Mouse (Mus musculus) liver, adult 2 months (tissue): Measurements from ENCODE around the gene Bik. TPM values are rescaled to one million over a fixed set of nuclear protein-coding genes. Genes with fewer than 3 reads are reported as not detected.

Experiments used
- DNase-seq: peaks from one replicate; pipeline ENCODE4 v3.0.0-alpha.2; 2011; ENCODE audit warnings: low read depth, low spot score; ENCODE audit errors: extremely low read depth
- H3K27ac ChIP-seq: fragments of 200-500 bp; replicated peaks from 2 replicates; pipeline ENCODE4 v1.5.1; 2012; ENCODE audit warnings: low read depth, mild to moderate bottlenecking, control low read depth, inconsistent platforms, low read length; ENCODE audit not compliant: insufficient read depth
- H3K27me3 ChIP-seq: fragments of 200-500 bp; 2 replicates; pipeline ENCODE4 v1.6.1; 2012; ENCODE audit warnings: mild to moderate bottlenecking, moderate library complexity, low read length, inconsistent platforms; ENCODE audit not compliant: control insufficient read depth, insufficient read depth
- H3K36me3 ChIP-seq: fragments of 200-500 bp; 2 replicates; pipeline ENCODE4 v1.6.1; 2012; ENCODE audit warnings: low read length, inconsistent platforms; ENCODE audit not compliant: control insufficient read depth, insufficient read depth
- H3K4me1 ChIP-seq: fragments of 200-500 bp; 2 replicates; pipeline ENCODE4 v1.6.1; 2011; ENCODE audit warnings: low read length; ENCODE audit not compliant: control insufficient read depth, insufficient read depth
- H3K4me3 ChIP-seq: fragments of 200-500 bp; 2 replicates; pipeline ENCODE4 v1.5.1; 2011; ENCODE audit warnings: low read depth, mild to moderate bottlenecking, control low read depth, low read length, moderate library complexity; ENCODE audit not compliant: insufficient read depth
- H3K79me2 ChIP-seq: fragments of 200-500 bp; 2 replicates; pipeline ENCODE4 v1.6.1; 2012; ENCODE audit warnings: inconsistent platforms, mild to moderate bottlenecking, low read length, moderate library complexity; ENCODE audit not compliant: control insufficient read depth, insufficient read depth
- H3K9ac ChIP-seq: fragments of 200-500 bp; 2 replicates; pipeline ENCODE4 v1.6.1; 2012; ENCODE audit warnings: low read depth, mild to moderate bottlenecking, control low read depth, inconsistent platforms, low read length
- CTCF ChIP-seq: fragments of 200-500 bp; IDR thresholded peaks from 2 replicates; pipeline ENCODE4 v1.5.1; 2011; ENCODE audit warnings: low read depth, low read length, control low read depth
- POLR2A ChIP-seq: fragments of 200-500 bp; IDR thresholded peaks from 2 replicates; pipeline ENCODE4 v1.6.1; 2011; ENCODE audit warnings: low read length, control low read depth; ENCODE audit not compliant: insufficient read depth; ENCODE audit errors: extremely low read depth
- WGBS: fragments of 180-500 bp; shearing (Covaris S2); methylation state at CpG from one replicate; pipeline ENCODE4 v1.1.7; 2018; 5-methylcytosine and 5-hydroxymethylcytosine counted together
- polyA plus RNA-seq: library from polyadenylated mRNA; depleted of rRNA; stranded (reverse); fragments of >200 nt; gene quantifications from 2 replicates; pipeline ENCODE4 v1.2.3, GENCODE M21; 2012
- total RNA-seq: library from RNA; depleted of rRNA; stranded (reverse); fragments of >200 nt; gene quantifications from 2 replicates; pipeline ENCODE4 v1.2.3, GENCODE M21; 2014

Bik gene
- total and polyA plus RNA-seq, 2 experiments = 6.3 to 7.0 TPM

GRCm38 (mm10) chr15:83520861-83521382 is 5.7 kb upstream of the Bik start:
- no peaks in the 10 kb centered on the region for H3K79me2 ChIP-seq
- no peak for TF ChIP-seq POLR2A
- no peak for TF ChIP-seq CTCF
- no peaks in the 10 kb centered on the region for H3K36me3 ChIP-seq
- no peak overlapping the region for H3K4me3 ChIP-seq
- H3K4me1 ChIP-seq = peaks cover 19% of the 10 kb centered on the region
- 46% methylated on average over 6 of the region's 6 CpGs for WGBS
- H3K27ac ChIP-seq = no peak overlapping the region
- DNase-seq = peak; percentile 57
- H3K27me3 ChIP-seq = no peaks in the 10 kb centered on the region
- no peak overlapping the region for H3K9ac ChIP-seq

GRCm38 (mm10) chr15:83523196-83523595 is 3.5 kb upstream of the Bik start:
- 9% methylated on average over 7 of the region's 7 CpGs for WGBS
- no peaks in the 10 kb centered on the region for H3K36me3 ChIP-seq

DNA sequence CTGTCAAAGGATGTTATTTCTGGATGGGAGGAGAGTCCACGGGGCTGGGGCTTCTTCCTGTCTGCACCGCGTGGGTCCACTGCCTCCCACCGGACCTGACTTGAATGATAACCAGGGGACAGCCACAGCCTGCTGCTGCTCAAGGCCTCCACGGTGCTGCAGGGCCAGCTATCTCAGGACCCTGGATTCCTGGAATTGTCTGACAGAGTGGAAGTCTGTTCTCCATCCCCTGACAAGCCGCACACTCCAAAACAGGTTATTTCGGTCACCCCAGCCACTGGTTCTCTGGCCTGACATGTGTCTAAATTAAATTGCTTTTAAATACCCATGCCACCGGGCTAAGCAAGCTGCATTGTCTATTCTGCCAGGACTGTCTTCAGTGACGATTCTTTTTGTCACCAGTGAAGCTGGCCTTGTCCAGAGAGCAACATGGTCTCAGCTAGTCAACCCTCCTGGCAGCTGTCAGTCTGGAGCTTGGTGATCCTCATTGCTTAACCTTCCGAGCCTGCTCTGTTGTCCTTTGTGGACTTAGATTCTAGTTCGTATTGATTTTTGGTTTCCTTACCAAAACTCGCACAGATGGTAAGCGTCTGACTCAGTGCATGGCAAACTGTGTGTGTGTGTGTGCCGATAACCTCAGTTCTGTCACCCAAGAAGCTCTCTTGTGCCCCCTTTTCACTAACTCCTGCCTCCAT is 2.9 kb upstream of the Bik start:
- H3K27ac ChIP-seq = peak overlapping the region; percentile 88
- peak overlapping the region; percentile 40 for H3K9ac ChIP-seq
- peaks cover 21% of the 10 kb centered on the region for H3K4me1 ChIP-seq
- H3K4me3 ChIP-seq = peak overlapping the region; percentile 31; the same call in 1 of the 2 replicates
- WGBS = 23% methylated on average over 14 of the region's 14 CpGs
- peak; percentile 95 for DNase-seq
- H3K36me3 ChIP-seq = no peaks in the 10 kb centered on the region
- TF ChIP-seq CTCF = no peak
- TF ChIP-seq POLR2A = no peak
- H3K79me2 ChIP-seq = peaks cover 12% of the 10 kb centered on the region
- no peaks in the 10 kb centered on the region for H3K27me3 ChIP-seq

More at GRCm38 (mm10) chr15:83523196-83523595, 3.5 kb upstream of the Bik start:
- peak; percentile 72 for DNase-seq
- no peak overlapping the region for H3K4me3 ChIP-seq
- H3K79me2 ChIP-seq = peaks cover 12% of the 10 kb centered on the region
- TF ChIP-seq POLR2A = no peak
- no peak for TF ChIP-seq CTCF
- peak overlapping the region; percentile 40 for H3K9ac ChIP-seq
- peaks cover 21% of the 10 kb centered on the region for H3K4me1 ChIP-seq
- H3K27me3 ChIP-seq = no peaks in the 10 kb centered on the region
- peak overlapping the region; percentile 80 for H3K27ac ChIP-seq

- 21% methylated on average over 3 of the region's 3 CpGs for WGBS
- Histone ChIP-seq H3K27ac (peak overlapping the region; percentile 88), H3K4me3 (no peak overlapping the region), H3K9ac (peak overlapping the region; percentile 33), H3K27me3 (no peaks in the 10 kb centered on the region), H3K36me3 (no peaks in the 10 kb centered on the region), H3K79me2 (peaks cover 12% of the 10 kb centered on the region), H3K4me1 (peaks cover 24% of the 10 kb centered on the region)
- no peak for DNase-seq
- TF ChIP-seq CTCF (no peak), POLR2A (no peak)
Measured at GRCm38 (mm10) chr15:83524333-83524729, 2.3 kb upstream of the Bik start.

DNA sequence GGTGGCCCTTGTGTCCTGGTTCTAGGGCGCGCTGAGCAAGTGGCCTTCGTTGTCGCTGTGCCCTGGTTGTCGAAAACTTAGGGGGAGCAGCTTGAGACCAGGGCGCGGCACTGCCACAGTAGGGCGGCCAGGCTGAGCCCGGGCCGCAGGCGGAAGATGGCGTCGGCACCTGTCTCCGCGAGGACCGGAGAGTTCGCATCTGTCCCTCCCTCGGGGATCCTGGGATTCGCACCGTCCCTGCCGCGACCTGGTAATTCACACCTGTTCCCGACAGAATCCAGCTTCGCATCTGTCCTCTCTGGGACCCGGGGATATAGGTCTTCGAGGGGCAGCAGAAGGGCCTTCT is 403 bp downstream of the Bik start:
- no peaks in the 10 kb centered on the region for H3K36me3 ChIP-seq
- WGBS = 4% methylated on average over 26 of the region's 26 CpGs
- peak overlapping the region; percentile 76 for H3K4me3 ChIP-seq
- no peak for TF ChIP-seq CTCF
- TF ChIP-seq POLR2A = no peak
- H3K27me3 ChIP-seq = no peaks in the 10 kb centered on the region
- peaks cover 12% of the 10 kb centered on the region for H3K79me2 ChIP-seq
- peak overlapping the region; percentile 85 for H3K9ac ChIP-seq
- peak overlapping the region; percentile 77 for H3K27ac ChIP-seq
- H3K4me1 ChIP-seq = peaks cover 42% of the 10 kb centered on the region
- no peak for DNase-seq

DNA sequence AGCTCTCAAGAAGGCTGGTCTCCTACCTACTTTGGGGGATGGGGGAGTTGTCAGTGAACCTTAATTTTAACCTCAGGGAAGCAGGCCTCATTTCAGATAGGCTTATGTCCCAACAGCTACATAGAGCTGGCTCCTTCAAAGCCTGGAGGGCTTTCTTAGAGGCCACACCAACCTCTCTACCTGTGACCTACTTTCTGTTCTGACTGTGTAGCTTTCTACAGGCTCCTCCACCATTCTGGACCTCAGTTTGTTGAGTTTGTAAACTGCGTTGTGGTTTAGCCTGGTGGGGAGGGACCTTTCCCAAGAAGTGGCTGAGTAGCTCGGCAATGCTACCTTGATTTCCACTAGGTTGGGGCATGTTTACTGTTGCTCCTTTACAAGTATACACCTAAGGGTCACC is 1.1 kb downstream of the Bik start:
- no peaks in the 10 kb centered on the region for H3K27me3 ChIP-seq
- H3K27ac ChIP-seq = peak overlapping the region; percentile 30
- peaks cover 12% of the 10 kb centered on the region for H3K79me2 ChIP-seq
- no peak for TF ChIP-seq CTCF
- no peak for TF ChIP-seq POLR2A
- peak; percentile 23 for DNase-seq
- peak overlapping the region; percentile 85; the same call in 1 of the 2 replicates for H3K9ac ChIP-seq
- 29% methylated on average over 2 of the region's 2 CpGs for WGBS
- peak overlapping the region; percentile 76 for H3K4me3 ChIP-seq
- peaks cover 44% of the 10 kb centered on the region for H3K4me1 ChIP-seq
- no peaks in the 10 kb centered on the region for H3K36me3 ChIP-seq
